ENCODE assay signal across 23 mouse cellular contexts in the genomic region with DNA sequence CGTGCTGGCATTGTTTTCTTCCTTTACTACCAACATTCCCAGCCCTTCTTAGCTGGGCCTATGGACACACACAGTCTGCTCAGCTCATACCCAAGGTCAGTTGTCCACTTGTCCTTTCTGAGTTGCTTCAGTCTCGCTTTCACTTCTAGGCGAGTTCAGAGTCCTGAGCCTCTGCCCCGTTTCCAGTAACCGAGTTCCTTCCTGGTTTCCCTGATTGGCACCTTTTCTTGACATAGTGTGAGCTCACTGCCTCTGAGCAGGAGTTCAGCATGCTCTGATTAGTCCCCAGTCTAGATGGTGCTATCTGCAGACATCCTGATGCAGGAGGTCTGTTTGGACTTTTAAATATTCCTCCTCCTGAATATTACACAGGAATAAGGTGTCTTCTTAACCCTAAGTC. TPM values are rescaled to one million over a fixed set of nuclear protein-coding genes. Genes with fewer than 3 reads are reported as not detected.
DNase-seq lines count a peak whose midpoint lies in the region; ATAC-seq and TF ChIP-seq lines count a peak whose summit lies in the region.
"Had no signal": no experiment of that assay in that cellular context is flagged by ENCODE, and none has a peak within 500 bp of the region (broad histone marks: within the 10 kb centered on the region; RNA-seq: fewer than 3 reads in every experiment).

No protein-coding gene starts in this region.

- H3K4me1 ChIP-seq in heart, embryonic 10.5 days, result peaks cover 10% of the 10 kb centered on the region; the same call in 1 of the 2 replicates
- H3K4me1 ChIP-seq in midbrain, embryonic 11.5 days (ENCODE audit: control insufficient read depth, insufficient read depth, low read length), result no peaks in the 10 kb centered on the region
- H3K4me1 ChIP-seq in midbrain, embryonic 10.5 days, result no peaks in the 10 kb centered on the region
- H3K4me1 ChIP-seq in forebrain, postnatal 0 days (ENCODE audit: insufficient read depth), result no peaks in the 10 kb centered on the region
- H3K4me1 ChIP-seq: embryonic facial prominence, embryonic 13.5 days; embryonic facial prominence, embryonic 15.5 days; forebrain, embryonic 10.5 days had no signal

- no peak for ATAC-seq in midbrain, embryonic 11.5 days (ENCODE audit: low FRiP score)
- no peak for ATAC-seq in forebrain, postnatal 0 days
- ATAC-seq: forebrain, embryonic 14.5 days; forebrain, embryonic 16.5 days had no signal

- TF ChIP-seq CTCF in forebrain, postnatal 0 days (IDR thresholded peaks at IDR 0.05; ENCODE audit: low read depth), result no peak

- H3K4me3 ChIP-seq in heart, embryonic 10.5 days, result no peak overlapping the region
- no peak overlapping the region for H3K4me3 ChIP-seq in midbrain, embryonic 11.5 days (ENCODE audit: low read depth, low read length)
- H3K4me3 ChIP-seq in midbrain, embryonic 10.5 days, result no peak overlapping the region
- no peak overlapping the region for H3K4me3 ChIP-seq in forebrain, postnatal 0 days (ENCODE audit: low read depth, low read length)
- H3K4me3 ChIP-seq: embryonic facial prominence, embryonic 13.5 days; embryonic facial prominence, embryonic 15.5 days; erythroblast, embryonic 14.5 days; forebrain, embryonic 10.5 days; forebrain, embryonic 12.5 days had no signal

- no peak overlapping the region for H3K9ac ChIP-seq in midbrain, embryonic 11.5 days (ENCODE audit: low read length)
- no peak overlapping the region for H3K9ac ChIP-seq in forebrain, postnatal 0 days
- H3K9ac ChIP-seq: embryonic facial prominence, embryonic 13.5 days; embryonic facial prominence, embryonic 15.5 days; forebrain, embryonic 12.5 days had no signal

- no peaks in the 10 kb centered on the region for H3K36me3 ChIP-seq in heart, embryonic 10.5 days
- no peaks in the 10 kb centered on the region for H3K36me3 ChIP-seq in midbrain, embryonic 11.5 days (ENCODE audit: control insufficient read depth, insufficient read depth, low read length)
- H3K36me3 ChIP-seq in midbrain, embryonic 10.5 days, result no peaks in the 10 kb centered on the region
- no peaks in the 10 kb centered on the region for H3K36me3 ChIP-seq in forebrain, postnatal 0 days (ENCODE audit: insufficient read depth)
- H3K36me3 ChIP-seq: embryonic facial prominence, embryonic 13.5 days; embryonic facial prominence, embryonic 15.5 days; forebrain, embryonic 10.5 days; forebrain, embryonic 12.5 days had no signal

- no peaks in the 10 kb centered on the region for H3K9me3 ChIP-seq in heart, embryonic 10.5 days
- no peaks in the 10 kb centered on the region for H3K9me3 ChIP-seq in midbrain, embryonic 11.5 days (ENCODE audit: control insufficient read depth, low read length)
- no peaks in the 10 kb centered on the region for H3K9me3 ChIP-seq in midbrain, embryonic 10.5 days (replicated peaks)
- H3K9me3 ChIP-seq in forebrain, postnatal 0 days (ENCODE audit: low read length), result no peaks in the 10 kb centered on the region
- H3K9me3 ChIP-seq: embryonic facial prominence, embryonic 13.5 days; embryonic facial prominence, embryonic 15.5 days; forebrain, embryonic 10.5 days; forebrain, embryonic 12.5 days had no signal

- peak; percentile 15 for DNase-seq in adrenal gland, postnatal 14 days
- DNase-seq in adrenal gland, adult 8-10 months, result no peak
- no peak for DNase-seq in heart, embryonic 10.5 days (ENCODE audit: low spot score)
- DNase-seq in heart, postnatal 4 days, result no peak
- DNase-seq in midbrain, embryonic 11.5 days (ENCODE audit: low spot score, missing footprints), result peak; percentile 14
- no peak for DNase-seq in midbrain, embryonic 10.5 days (ENCODE audit: low spot score)
- no peak for DNase-seq in forebrain, postnatal 0 days
- DNase-seq: adrenal gland, postnatal 10 days; cerebellum, adult 11 months; cerebellum, adult 18-20 months; cerebellum, adult 8-10 months; cerebellum, adult 9-11 months; cerebellum, postnatal 14 days; cerebellum, postnatal 36 days; embryo, embryonic 11 days had no signal

- 61% methylated on average over 5 of the region's 5 CpGs for WGBS in heart, embryonic 10.5 days
- WGBS in midbrain, embryonic 11.5 days, result 78% methylated on average over 5 of the region's 5 CpGs
- WGBS in midbrain, embryonic 10.5 days, result 82% methylated on average over 5 of the region's 5 CpGs
- 66% methylated on average over 5 of the region's 5 CpGs for WGBS in forebrain, postnatal 0 days

- H3K27ac ChIP-seq in heart, embryonic 10.5 days, result 0 out of 2 replicates have a peak overlapping the region, but pooled peaks have one; percentile 29
- no peak overlapping the region for H3K27ac ChIP-seq in midbrain, embryonic 11.5 days (ENCODE audit: low read depth, low read length)
- no peak overlapping the region for H3K27ac ChIP-seq in midbrain, embryonic 10.5 days (replicated peaks)
- H3K27ac ChIP-seq in forebrain, postnatal 0 days (ENCODE audit: low read depth, low read length), result no peak overlapping the region
- H3K27ac ChIP-seq: embryonic facial prominence, embryonic 13.5 days; embryonic facial prominence, embryonic 15.5 days; forebrain, embryonic 10.5 days; forebrain, embryonic 12.5 days had no signal

- no peaks in the 10 kb centered on the region for H3K27me3 ChIP-seq in heart, embryonic 10.5 days (ENCODE audit: insufficient read depth, poor library complexity, severe bottlenecking)
- H3K27me3 ChIP-seq in midbrain, embryonic 11.5 days (ENCODE audit: control insufficient read depth, insufficient read depth, low read length), result no peaks in the 10 kb centered on the region
- no peaks in the 10 kb centered on the region for H3K27me3 ChIP-seq in midbrain, embryonic 10.5 days (ENCODE audit: low read depth, poor library complexity, severe bottlenecking)
- no peaks in the 10 kb centered on the region for H3K27me3 ChIP-seq in forebrain, postnatal 0 days (ENCODE audit: insufficient read depth, low read length)
- H3K27me3 ChIP-seq: embryonic facial prominence, embryonic 13.5 days; embryonic facial prominence, embryonic 15.5 days; forebrain, embryonic 12.5 days had no signal

- H3K4me2 ChIP-seq in midbrain, embryonic 11.5 days, result no peak overlapping the region
- no peak overlapping the region for H3K4me2 ChIP-seq in forebrain, postnatal 0 days (ENCODE audit: low read depth)
- H3K4me2 ChIP-seq: embryonic facial prominence, embryonic 13.5 days; embryonic facial prominence, embryonic 15.5 days; forebrain, embryonic 12.5 days had no signal

RNA-seq across cellular contexts. Expression of gene Frmd5, which starts 17.8 kb away (rescaled TPM):
- total RNA-seq in adrenal gland, postnatal 14 days (2021), result 91.0 and 102 TPM in 2 replicates
- 100 to 1,000 TPM in 2 of 4 experiments, 10 to 100 TPM in 2; 72.7 to 177 (median 125) TPM for total RNA-seq in adrenal gland, adult 8-10 months (2022)
- 17.0 and 27.5 TPM in 2 replicates for polyA plus RNA-seq in heart, embryonic 10.5 days (2016; fragmentation: Nextera tagmentation; extraction: Ambion mirVana)
- total RNA-seq in heart, postnatal 4 days (2021), result 100 to 1,000 TPM; 161 to 204 TPM
- 12.7 and 14.6 TPM in 2 replicates for polyA plus RNA-seq in midbrain, embryonic 11.5 days (2014; fragmentation: Nextera tagmentation; extraction: Ambion mirVana)
- 10.9 and 13.8 TPM in 2 replicates for polyA plus RNA-seq in midbrain, embryonic 10.5 days (2016; fragmentation: Nextera tagmentation; extraction: Ambion mirVana)
- 53.3 and 54.3 TPM in 2 replicates for total RNA-seq in forebrain, postnatal 0 days (2014; rRNA removed)
- 10.3 and 15.7 TPM in 2 replicates for polyA plus RNA-seq in forebrain, postnatal 0 days (2015; fragmentation: Nextera tagmentation; extraction: Ambion mirVana)
- total RNA-seq: common myeloid progenitor, adult 5-6 weeks had no signal
- polyA plus RNA-seq: erythroblast, embryonic 14.5 days had no signal

RNA-seq across cellular contexts. Expression of gene Casc4, which starts 42.1 kb away (rescaled TPM):
- 45.8 and 57.2 TPM in 2 replicates for total RNA-seq in adrenal gland, postnatal 14 days (2021)
- total RNA-seq in adrenal gland, adult 8-10 months (2022), result 10 to 100 TPM; 40.2 to 70.6 (median 56.4) TPM
- polyA plus RNA-seq in heart, embryonic 10.5 days (2016; fragmentation: Nextera tagmentation; extraction: Ambion mirVana), result 16.1 and 18.9 TPM in 2 replicates
- total RNA-seq in heart, postnatal 4 days (2021), result 10 to 100 TPM; 28.7 to 30.0 TPM
- 17.2 and 22.4 TPM in 2 replicates for polyA plus RNA-seq in midbrain, embryonic 11.5 days (2014; fragmentation: Nextera tagmentation; extraction: Ambion mirVana)
- polyA plus RNA-seq in midbrain, embryonic 10.5 days (2016; fragmentation: Nextera tagmentation; extraction: Ambion mirVana), result 13.2 and 14.6 TPM in 2 replicates
- total RNA-seq in forebrain, postnatal 0 days (2014; rRNA removed), result 116 and 135 TPM in 2 replicates
- 21.3 and 44.7 TPM in 2 replicates for polyA plus RNA-seq in forebrain, postnatal 0 days (2015; fragmentation: Nextera tagmentation; extraction: Ambion mirVana)
- polyA plus RNA-seq: erythroblast, embryonic 14.5 days had no signal

Comparison
In these comparisons a context has a peak if more than half of its experiments do, and no peak if none do; other contexts are left out.
1. DNase-seq: peak in adrenal gland, postnatal 14 days (single experiment) and midbrain, embryonic 11.5 days (single experiment); none in adrenal gland, adult 8-10 months (single experiment), heart, embryonic 10.5 days (single experiment), heart, postnatal 4 days (single experiment), midbrain, embryonic 10.5 days (single experiment) and forebrain, postnatal 0 days (single experiment).